Mouse (Mus musculus): ENCODE measurements around the gene Ubald1. TPM values are rescaled to one million over a fixed set of nuclear protein-coding genes. Genes with fewer than 3 reads are reported as not detected.
A peak's percentile ranks its signal among the peaks of the same experiment; 100 is the strongest.

Gene Ubald1
- polyA plus RNA-seq, 1 experiment = 65.6 TPM

GRCm38 (mm10) chr16:4901167-4901566 is 21.1 kb upstream of the Ubald1 start:
- H3K4me1 ChIP-seq (ENCODE audit: control insufficient read depth, insufficient read depth, insufficient read length) = peaks cover 19% of the 10 kb centered on the region
- TF ChIP-seq CTCF (IDR thresholded peaks at IDR 0.05; ENCODE audit: extremely low read depth, insufficient read depth, insufficient read length, insufficient replicate concordance) (no peak), POLR2A (IDR thresholded peaks at IDR 0.05; ENCODE audit: low read depth, low read length) (no peak)
- WGBS = 90% methylated on average over 7 of the region's 7 CpGs

GRCm38 (mm10) chr16:4899711-4900110 is 19.6 kb upstream of the Ubald1 start:
- Histone ChIP-seq H3K36me3 (ENCODE audit: control insufficient read depth, insufficient read depth, low read length) (no peaks in the 10 kb centered on the region), H3K4me1 (ENCODE audit: control insufficient read depth, insufficient read depth, insufficient read length) (peaks cover 20% of the 10 kb centered on the region)
- no peak for DNase-seq (ENCODE audit: low read depth in 1 of 2, low spot score in 2 of 2)

More at GRCm38 (mm10) chr16:4901167-4901566, 21.1 kb upstream of the Ubald1 start:
- no peak for DNase-seq (ENCODE audit: low read depth in 1 of 2, low spot score in 2 of 2)
- no peaks in the 10 kb centered on the region for H3K27me3 ChIP-seq (ENCODE audit: control insufficient read depth, insufficient read depth, low read length)
- H3K27ac ChIP-seq (ENCODE audit: insufficient read depth, low read length) = no peak overlapping the region
- no peak overlapping the region for H3K4me3 ChIP-seq (ENCODE audit: extremely low read depth, insufficient read depth, insufficient read length)
- no peaks in the 10 kb centered on the region for H3K36me3 ChIP-seq (ENCODE audit: control insufficient read depth, insufficient read depth, low read length)

GRCm38 (mm10) chr16:4898881-4899280 is 18.8 kb upstream of the Ubald1 start:
- H3K36me3 ChIP-seq (ENCODE audit: control insufficient read depth, insufficient read depth, low read length) = no peaks in the 10 kb centered on the region
- TF ChIP-seq POLR2A (IDR thresholded peaks at IDR 0.05; ENCODE audit: low read depth, low read length) (no peak), CTCF (IDR thresholded peaks at IDR 0.05; ENCODE audit: extremely low read depth, insufficient read depth, insufficient read length, insufficient replicate concordance) (no peak)
- no peak overlapping the region for H3K4me3 ChIP-seq (ENCODE audit: extremely low read depth, insufficient read depth, insufficient read length)
- H3K4me1 ChIP-seq (ENCODE audit: control insufficient read depth, insufficient read depth, insufficient read length) = peaks cover 26% of the 10 kb centered on the region
- peak overlapping the region; percentile 85 for H3K27ac ChIP-seq (ENCODE audit: insufficient read depth, low read length)
- peak; percentile 50 to 65 for DNase-seq (ENCODE audit: low read depth in 1 of 2, low spot score in 2 of 2)
- no peaks in the 10 kb centered on the region for H3K27me3 ChIP-seq (ENCODE audit: control insufficient read depth, insufficient read depth, low read length)
- WGBS = 23% methylated on average over 6 of the region's 6 CpGs

More at GRCm38 (mm10) chr16:4899711-4900110, 19.6 kb upstream of the Ubald1 start:
- 86% methylated on average over 2 of the region's 2 CpGs for WGBS
- TF ChIP-seq POLR2A (IDR thresholded peaks at IDR 0.05; ENCODE audit: low read depth, low read length) (no peak), CTCF (IDR thresholded peaks at IDR 0.05; ENCODE audit: extremely low read depth, insufficient read depth, insufficient read length, insufficient replicate concordance) (no peak)
- H3K4me3 ChIP-seq (ENCODE audit: extremely low read depth, insufficient read depth, insufficient read length) = no peak overlapping the region
- no peak overlapping the region for H3K27ac ChIP-seq (ENCODE audit: insufficient read depth, low read length)
- no peaks in the 10 kb centered on the region for H3K27me3 ChIP-seq (ENCODE audit: control insufficient read depth, insufficient read depth, low read length)

GRCm38 (mm10) chr16:4897146-4897730 is 17.1 kb upstream of the Ubald1 start:
- peaks cover 31% of the 10 kb centered on the region for H3K4me1 ChIP-seq (ENCODE audit: control insufficient read depth, insufficient read depth, insufficient read length)
- TF ChIP-seq POLR2A (IDR thresholded peaks at IDR 0.05; ENCODE audit: low read depth, low read length) (no peak), CTCF (IDR thresholded peaks at IDR 0.05; ENCODE audit: extremely low read depth, insufficient read depth, insufficient read length, insufficient replicate concordance) (no peak; the same call in 1 of the 2 replicates)
- no peaks in the 10 kb centered on the region for H3K27me3 ChIP-seq (ENCODE audit: control insufficient read depth, insufficient read depth, low read length)
- WGBS = 82% methylated on average over 7 of the region's 7 CpGs
- H3K27ac ChIP-seq (ENCODE audit: insufficient read depth, low read length) = no peak overlapping the region
- no peak overlapping the region for H3K4me3 ChIP-seq (ENCODE audit: extremely low read depth, insufficient read depth, insufficient read length)
- no peak for DNase-seq (ENCODE audit: low read depth in 1 of 2, low spot score in 2 of 2)
- H3K36me3 ChIP-seq (ENCODE audit: control insufficient read depth, insufficient read depth, low read length) = 0 out of 2 replicates have a peak, but pooled peaks cover 2% of the 10 kb centered on the region

- 0 out of 2 replicates have a peak, but pooled peaks cover 2% of the 10 kb centered on the region for H3K36me3 ChIP-seq (ENCODE audit: control insufficient read depth, insufficient read depth, low read length)
- no peak overlapping the region for H3K4me3 ChIP-seq (ENCODE audit: extremely low read depth, insufficient read depth, insufficient read length)
- DNase-seq (ENCODE audit: low read depth in 1 of 2, low spot score in 2 of 2) = no peak
- WGBS = 73% methylated on average over 5 of the region's 5 CpGs
- H3K4me1 ChIP-seq (ENCODE audit: control insufficient read depth, insufficient read depth, insufficient read length) = peaks cover 31% of the 10 kb centered on the region
- H3K27me3 ChIP-seq (ENCODE audit: control insufficient read depth, insufficient read depth, low read length) = no peaks in the 10 kb centered on the region
- H3K27ac ChIP-seq (ENCODE audit: insufficient read depth, low read length) = peak overlapping the region; percentile 13
- TF ChIP-seq CTCF (IDR thresholded peaks at IDR 0.05; ENCODE audit: extremely low read depth, insufficient read depth, insufficient read length, insufficient replicate concordance) (no peak), POLR2A (IDR thresholded peaks at IDR 0.05; ENCODE audit: low read depth, low read length) (no peak)
Measured at GRCm38 (mm10) chr16:4896249-4897027, 16.3 kb upstream of the Ubald1 start.

- peaks cover 31% of the 10 kb centered on the region for H3K4me1 ChIP-seq (ENCODE audit: control insufficient read depth, insufficient read depth, insufficient read length)
- no peak for TF ChIP-seq CTCF (IDR thresholded peaks at IDR 0.05; ENCODE audit: extremely low read depth, insufficient read depth, insufficient read length, insufficient replicate concordance)
- no peak for TF ChIP-seq POLR2A (IDR thresholded peaks at IDR 0.05; ENCODE audit: low read depth, low read length)
- WGBS = 56% methylated on average over 7 of the region's 7 CpGs
- H3K36me3 ChIP-seq (ENCODE audit: control insufficient read depth, insufficient read depth, low read length) = 0 out of 2 replicates have a peak, but pooled peaks cover 4% of the 10 kb centered on the region
- no peaks in the 10 kb centered on the region for H3K27me3 ChIP-seq (ENCODE audit: control insufficient read depth, insufficient read depth, low read length)
- no peak for DNase-seq (ENCODE audit: low read depth in 1 of 2, low spot score in 2 of 2)
- no peak overlapping the region for H3K4me3 ChIP-seq (ENCODE audit: extremely low read depth, insufficient read depth, insufficient read length)
- peak overlapping the region; percentile 2; the same call in 1 of the 2 replicates for H3K27ac ChIP-seq (ENCODE audit: insufficient read depth, low read length)
Measured at GRCm38 (mm10) chr16:4894201-4894908, 14.2 kb upstream of the Ubald1 start.

Measured in spleen, adult 2 months (tissue).